Comparison of ENCODE assay signal across 8 mouse cellular contexts in the genomic region with DNA sequence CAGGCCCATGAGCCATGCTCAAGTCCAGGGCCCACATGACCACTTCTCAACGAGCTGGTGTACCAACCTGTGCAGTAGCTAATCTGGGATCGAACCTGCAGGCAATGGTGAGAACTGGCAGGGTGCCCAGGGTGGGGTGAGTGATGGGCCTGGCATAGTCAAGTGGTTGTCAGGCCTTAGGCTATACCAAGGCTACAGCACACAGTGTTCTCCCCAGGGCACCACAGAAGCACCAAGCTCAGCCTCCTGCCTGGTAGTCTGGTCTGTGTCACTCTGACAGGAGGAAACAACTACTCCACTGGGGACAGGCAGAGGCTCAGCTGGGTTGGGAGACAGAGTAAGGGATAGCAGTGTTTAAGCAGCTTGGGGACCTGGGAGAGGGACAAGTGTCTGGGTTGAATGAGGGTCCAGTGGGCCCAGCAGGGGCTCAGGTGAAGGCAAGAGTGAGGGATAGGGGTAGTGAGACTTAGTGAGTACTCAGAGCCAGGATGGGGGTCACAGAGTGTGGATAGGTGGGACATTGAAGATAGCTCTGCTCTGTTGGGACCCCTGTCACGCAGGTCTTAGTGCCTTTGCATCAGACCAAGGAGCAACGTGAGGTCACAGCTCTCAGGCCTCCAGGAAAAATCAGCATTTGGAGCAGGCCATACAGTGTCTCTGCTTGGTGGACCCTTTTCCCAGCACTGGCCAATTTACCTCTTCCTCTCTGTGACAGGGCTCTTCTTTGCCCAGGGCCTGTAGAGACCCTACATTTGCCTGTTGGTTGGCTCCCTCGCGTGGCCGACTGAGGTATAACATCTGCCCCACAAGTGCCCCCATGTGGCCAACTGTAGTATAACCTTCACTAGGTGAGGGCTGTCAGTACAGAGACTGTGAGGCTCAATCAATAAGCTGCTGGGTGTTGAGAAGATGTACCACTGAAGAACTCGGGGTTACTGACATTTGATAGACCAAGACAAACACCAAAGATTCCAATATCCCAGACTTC. TPM values are rescaled to one million over a fixed set of nuclear protein-coding genes. Genes with fewer than 3 reads are reported as not detected.
DNase-seq lines count a peak whose midpoint lies in the region; ATAC-seq lines count a peak whose summit lies in the region.

No protein-coding gene starts in this region.

- H3K9me3 ChIP-seq in hindbrain, embryonic 15.5 days = no peaks in the 10 kb centered on the region

- H3K27me3 ChIP-seq in hindbrain, embryonic 15.5 days = no peaks in the 10 kb centered on the region

- H3K36me3 ChIP-seq in hindbrain, embryonic 15.5 days = no peaks in the 10 kb centered on the region

- WGBS in hindbrain, embryonic 15.5 days = 30% methylated on average over 8 of the region's 8 CpGs

- no peak overlapping the region for H3K9ac ChIP-seq in hindbrain, embryonic 15.5 days

- no peak overlapping the region for H3K4me2 ChIP-seq in hindbrain, embryonic 15.5 days

- peaks cover 8% of the 10 kb centered on the region for H3K4me1 ChIP-seq in hindbrain, embryonic 15.5 days (replicated peaks)

- peak; percentile 47; the same call in 1 of the 2 replicates for ATAC-seq in hindbrain, embryonic 15.5 days (ENCODE audit: low FRiP score, low read depth)

- peak; percentile 73 for DNase-seq in R1 (ENCODE audit: low read depth, low spot score)
- peak; percentile 81 to 82 for DNase-seq in cerebellum, postnatal 25 days
- peak; percentile 82 to 87 for DNase-seq in frontal cortex, postnatal 36 days (ENCODE audit: low spot score in 2 of 2)
- peak; percentile 71 for DNase-seq in left cerebral cortex, adult 11 months (ENCODE audit: low spot score)
- peak; percentile 75 to 87 for DNase-seq in lung, postnatal 4 days
- DNase-seq in right cerebral cortex, adult 2 months (ENCODE audit: low spot score in 2 of 2) = peak; percentile 84 to 86
- peak; percentile 72 for DNase-seq in urinary bladder, postnatal 14 days (ENCODE audit: low spot score)

- no peak overlapping the region for H3K4me3 ChIP-seq in hindbrain, embryonic 15.5 days

- H3K27ac ChIP-seq in hindbrain, embryonic 15.5 days (replicated peaks) = no peak overlapping the region

RNA-seq across cellular contexts. Expression of gene Th, which starts 12.0 kb away (rescaled TPM):
- polyA plus RNA-seq in hindbrain, embryonic 15.5 days (2015; fragmentation: Nextera tagmentation; extraction: Ambion mirVana) = 10.7 and 11.0 TPM in 2 replicates

RNA-seq across cellular contexts. Expression of gene Ascl2, which starts 50.1 kb away (rescaled TPM):
- 0.70 and 1.1 TPM in 2 replicates for polyA plus RNA-seq in hindbrain, embryonic 15.5 days (2015; fragmentation: Nextera tagmentation; extraction: Ambion mirVana)
